Comparison of ENCODE assay signal across 14 mouse cellular contexts in genomic region chr2:65690456-65691184, GRCm38 (mm10).
A peak's percentile ranks its signal among the peaks of the same experiment; 100 is the strongest.
DNase-seq lines count a peak whose midpoint lies in the region.
"Had no signal": no experiment of that assay in that cellular context is flagged by ENCODE, and none has a peak within 500 bp of the region (broad histone marks: within the 10 kb centered on the region; RNA-seq: fewer than 3 reads in every experiment).

No protein-coding gene starts in this region.

- H3K27me3 ChIP-seq in heart, embryonic 10.5 days (ENCODE audit: insufficient read depth, poor library complexity, severe bottlenecking) = no peaks in the 10 kb centered on the region
- H3K27me3 ChIP-seq: CH12.LX; liver, embryonic 13.5 days; neural tube, embryonic 12.5 days had no signal

- WGBS in heart, embryonic 10.5 days = 84% methylated on average over 6 of the region's 6 CpGs

- no peaks in the 10 kb centered on the region for H3K36me3 ChIP-seq in heart, embryonic 10.5 days
- H3K36me3 ChIP-seq: liver, embryonic 13.5 days; neural tube, embryonic 12.5 days had no signal

- no peak overlapping the region for H3K4me3 ChIP-seq in heart, embryonic 10.5 days
- H3K4me3 ChIP-seq: liver, embryonic 13.5 days; neural tube, embryonic 12.5 days had no signal

- no peaks in the 10 kb centered on the region for H3K4me1 ChIP-seq in heart, embryonic 10.5 days
- H3K4me1 ChIP-seq: liver, embryonic 13.5 days; neural tube, embryonic 12.5 days had no signal

- H3K27ac ChIP-seq in heart, embryonic 10.5 days = no peak overlapping the region
- H3K27ac ChIP-seq: kidney, postnatal 0 days; liver, embryonic 13.5 days; neural tube, embryonic 12.5 days had no signal

- H3K9me3 ChIP-seq in heart, embryonic 10.5 days = no peaks in the 10 kb centered on the region
- H3K9me3 ChIP-seq: liver, embryonic 13.5 days; neural tube, embryonic 12.5 days had no signal

- peak; percentile 63 for DNase-seq in layer of hippocampus, adult 11-12 months (ENCODE audit: low spot score)
- DNase-seq in layer of hippocampus, postnatal 25 days (ENCODE audit: extremely low spot score in 1 of 2, low spot score in 1 of 2) = no peak
- DNase-seq in cerebellum, postnatal 14 days = peak; percentile 82 to 90
- peak; percentile 82 for DNase-seq in layer of hippocampus, adult 9-11 months
- peak; percentile 73 for DNase-seq in right cerebral cortex, postnatal 25 days
- DNase-seq in embryo, embryonic 10 days (ENCODE audit: low spot score) = no peak
- DNase-seq in lung, postnatal 4 days = no peak
- no peak for DNase-seq in heart, embryonic 10.5 days (ENCODE audit: low spot score)
- DNase-seq: heart, postnatal 10 days; liver, embryonic 13.5 days; thymus, postnatal 14 days had no signal

Comparison
In these comparisons a context has a peak if more than half of its experiments do, and no peak if none do; other contexts are left out.
1. DNase-seq: peak in layer of hippocampus, adult 11-12 months (single experiment), cerebellum, postnatal 14 days (2 of 2), layer of hippocampus, adult 9-11 months (single experiment) and right cerebral cortex, postnatal 25 days (single experiment); none in layer of hippocampus, postnatal 25 days (0 of 2), embryo, embryonic 10 days (single experiment), lung, postnatal 4 days (0 of 2) and heart, embryonic 10.5 days (single experiment).